Mouse (Mus musculus): ENCODE results near the gene 2610001J05Rik. TPM values are rescaled to one million over a fixed set of nuclear protein-coding genes. Genes with fewer than 3 reads are reported as not detected.

Gene 2610001J05Rik
- polyA plus RNA-seq, 1 experiment from 2014 or later: 130 TPM

- H3K27me3 ChIP-seq: no peaks in the 10 kb centered on the region
- no peaks in the 10 kb centered on the region for H3K36me3 ChIP-seq
- H3K4me2 ChIP-seq (replicated peaks): no peak overlapping the region
- H3K4me1 ChIP-seq: peaks cover 5% of the 10 kb centered on the region; the same call in 1 of the 2 replicates
- H3K4me3 ChIP-seq (replicated peaks): no peak overlapping the region
- no peak for ATAC-seq (ENCODE audit: insufficient number of reproducible peaks, low FRiP score, low TSS enrichment, low read depth)
- no peaks in the 10 kb centered on the region for H3K9me3 ChIP-seq (replicated peaks)
- H3K9ac ChIP-seq: no peak overlapping the region
- 74% methylated on average over 2 of the region's 2 CpGs for WGBS
- H3K27ac ChIP-seq (replicated peaks): no peak overlapping the region
Measured at GRCm38 (mm10) chr6:13832770-13833169, 38.5 kb downstream of the 2610001J05Rik start.

- 74% methylated on average over 1 of the region's 1 CpGs for WGBS
- H3K36me3 ChIP-seq: no peaks in the 10 kb centered on the region
- H3K27ac ChIP-seq (replicated peaks): no peak overlapping the region
Measured at GRCm38 (mm10) chr6:13828877-13829276, 42.4 kb downstream of the 2610001J05Rik start.

More at GRCm38 (mm10) chr6:13828877-13829276, 42.4 kb downstream of the 2610001J05Rik start:
- Histone ChIP-seq H3K27me3 (no peaks in the 10 kb centered on the region), H3K9ac (no peak overlapping the region), H3K9me3 (replicated peaks) (no peaks in the 10 kb centered on the region), H3K4me3 (replicated peaks) (no peak overlapping the region), H3K4me1 (no peaks in the 10 kb centered on the region), H3K4me2 (replicated peaks) (no peak overlapping the region)
- ATAC-seq (ENCODE audit: insufficient number of reproducible peaks, low FRiP score, low TSS enrichment, low read depth): no peak

Other genes with a start within 250 kb of the 2610001J05Rik start
- 15.6 and 16.9 TPM in 2 replicates for gene Bmt2, start 193.6 kb downstream of the 2610001J05Rik start, polyA plus RNA-seq (2015; fragmentation: Nextera tagmentation; extraction: Ambion mirVana)
- 4.6 and 5.2 TPM in 2 replicates for gene Gpr85, start 31.6 kb downstream of the 2610001J05Rik start, polyA plus RNA-seq (2015; fragmentation: Nextera tagmentation; extraction: Ambion mirVana)